Mouse (Mus musculus): ENCODE data around the gene Pih1d1.
A peak's percentile ranks its signal among the peaks of the same experiment; 100 is the strongest.
"Not testable (repeated sequence)": the region's sequence is repeated elsewhere in the genome, so short reads cannot be mapped to it uniquely, and the experiment has no call there.

The Pih1d1 gene

GRCm38 (mm10) chr7:45166950-45167401 lies 12.9 kb downstream of the Pih1d1 start:
- no peak for DNase-seq (ENCODE audit: low spot score in 2 of 2)

GRCm38 (mm10) chr7:45167761-45168445 lies 13.8 kb downstream of the Pih1d1 start:
- DNase-seq (ENCODE audit: low spot score in 2 of 2): no peak

- DNase-seq (ENCODE audit: low spot score in 2 of 2): no peak
These were observed 14.6 kb downstream of the Pih1d1 start for GRCm38 (mm10) chr7:45168656-45169055.

GRCm38 (mm10) chr7:45169495-45169894 lies 15.4 kb downstream of the Pih1d1 start:
- DNase-seq (ENCODE audit: low spot score in 2 of 2): no peak

- DNase-seq (ENCODE audit: low spot score in 2 of 2): no peak
These were observed 18.9 kb downstream of the Pih1d1 start for GRCm38 (mm10) chr7:45172974-45173373.

GRCm38 (mm10) chr7:45173772-45174171 lies 19.7 kb downstream of the Pih1d1 start:
- DNase-seq (ENCODE audit: low spot score in 2 of 2): not testable (repeated sequence)

GRCm38 (mm10) chr7:45174567-45175280 lies 20.6 kb downstream of the Pih1d1 start:
- no peak for DNase-seq (ENCODE audit: low spot score in 2 of 2)

GRCm38 (mm10) chr7:45175398-45175797 lies 21.3 kb downstream of the Pih1d1 start:
- no peak for DNase-seq (ENCODE audit: low spot score in 2 of 2)

- DNase-seq (ENCODE audit: low spot score in 2 of 2): no peak
These were observed 21.8 kb downstream of the Pih1d1 start for GRCm38 (mm10) chr7:45175929-45176328.

GRCm38 (mm10) chr7:45176356-45176755 lies 22.3 kb downstream of the Pih1d1 start:
- no peak for DNase-seq (ENCODE audit: low spot score in 2 of 2)

GRCm38 (mm10) chr7:45178550-45178949 lies 24.4 kb downstream of the Pih1d1 start:
- DNase-seq (ENCODE audit: low spot score in 2 of 2): no peak

GRCm38 (mm10) chr7:45179469-45179868 lies 25.4 kb downstream of the Pih1d1 start, which contains the start of gene Gfy:
Gfy (minus strand) TSS chr7:45179569.
- no peak for DNase-seq (ENCODE audit: low spot score in 2 of 2)

- no peak for DNase-seq (ENCODE audit: low spot score in 2 of 2)
These were observed 26.9 kb downstream of the Pih1d1 start, which contains the start of gene Pth2 for GRCm38 (mm10) chr7:45180896-45181477. Pth2 (plus strand) TSS chr7:45180995.

- no peak for DNase-seq (ENCODE audit: low spot score in 2 of 2)
These were observed 27.4 kb downstream of the Pih1d1 start for GRCm38 (mm10) chr7:45181540-45181939.

GRCm38 (mm10) chr7:45182199-45182601 lies 28.1 kb downstream of the Pih1d1 start:
- peak; percentile 67 to 69 for DNase-seq (ENCODE audit: low spot score in 2 of 2)

GRCm38 (mm10) chr7:45182606-45183005 lies 28.5 kb downstream of the Pih1d1 start:
- no peak for DNase-seq (ENCODE audit: low spot score in 2 of 2)

- DNase-seq (ENCODE audit: low spot score in 2 of 2): no peak
These were observed 29.6 kb downstream of the Pih1d1 start for GRCm38 (mm10) chr7:45183672-45184071.

GRCm38 (mm10) chr7:45185921-45186320 lies 31.8 kb downstream of the Pih1d1 start:
- no peak for DNase-seq (ENCODE audit: low spot score in 2 of 2)

- DNase-seq (ENCODE audit: low spot score in 2 of 2): peak in 1 of 2 experiments; percentile 4
These were observed 35.5 kb downstream of the Pih1d1 start for GRCm38 (mm10) chr7:45189600-45189999.

- DNase-seq (ENCODE audit: low spot score in 2 of 2): no peak
These were observed 36.1 kb downstream of the Pih1d1 start for GRCm38 (mm10) chr7:45190186-45190585.

- DNase-seq (ENCODE audit: low spot score in 2 of 2): no peak
These were observed 37.1 kb downstream of the Pih1d1 start for GRCm38 (mm10) chr7:45191161-45191560.

GRCm38 (mm10) chr7:45191803-45192363 lies 37.8 kb downstream of the Pih1d1 start:
- DNase-seq (ENCODE audit: low spot score in 2 of 2): no peak
